Mouse (Mus musculus): ENCODE results near the gene Rrp12.

DNA sequence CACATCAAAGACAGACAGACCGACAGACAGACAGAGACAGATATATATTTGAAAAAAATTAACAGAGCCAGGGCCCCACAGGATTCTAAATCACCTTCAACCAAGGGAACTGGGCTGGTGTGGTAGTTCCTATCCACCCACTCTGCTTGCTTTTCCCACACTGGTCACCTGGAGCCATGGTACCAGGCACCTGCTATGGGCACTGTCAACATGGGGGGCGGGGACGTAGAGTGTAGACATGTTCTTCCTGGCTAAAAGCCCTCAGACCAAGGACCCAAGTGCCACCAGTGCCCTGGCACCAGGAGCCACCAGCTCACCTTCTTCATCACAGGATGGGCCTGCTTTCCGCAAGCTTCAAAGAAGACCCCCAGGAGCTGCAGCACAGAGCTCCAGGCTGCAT lies 14.1 kb downstream of the Rrp12 start:
- TF ChIP-seq ZNF384 (IDR thresholded peaks at IDR 0.05; ENCODE audit: low read depth, low read length) (no peak), ZC3H11A (IDR thresholded peaks at IDR 0.05; ENCODE audit: borderline replicate concordance, low read depth, low read length) (no peak)

All from ES-E14 (cell line).